Mouse (Mus musculus): ENCODE measurements around the gene Tfe3. TPM values are rescaled to one million over a fixed set of nuclear protein-coding genes. Genes with fewer than 3 reads are reported as not detected.

The Tfe3 gene
- total RNA-seq, 1 experiment: 32.3 TPM

DNA sequence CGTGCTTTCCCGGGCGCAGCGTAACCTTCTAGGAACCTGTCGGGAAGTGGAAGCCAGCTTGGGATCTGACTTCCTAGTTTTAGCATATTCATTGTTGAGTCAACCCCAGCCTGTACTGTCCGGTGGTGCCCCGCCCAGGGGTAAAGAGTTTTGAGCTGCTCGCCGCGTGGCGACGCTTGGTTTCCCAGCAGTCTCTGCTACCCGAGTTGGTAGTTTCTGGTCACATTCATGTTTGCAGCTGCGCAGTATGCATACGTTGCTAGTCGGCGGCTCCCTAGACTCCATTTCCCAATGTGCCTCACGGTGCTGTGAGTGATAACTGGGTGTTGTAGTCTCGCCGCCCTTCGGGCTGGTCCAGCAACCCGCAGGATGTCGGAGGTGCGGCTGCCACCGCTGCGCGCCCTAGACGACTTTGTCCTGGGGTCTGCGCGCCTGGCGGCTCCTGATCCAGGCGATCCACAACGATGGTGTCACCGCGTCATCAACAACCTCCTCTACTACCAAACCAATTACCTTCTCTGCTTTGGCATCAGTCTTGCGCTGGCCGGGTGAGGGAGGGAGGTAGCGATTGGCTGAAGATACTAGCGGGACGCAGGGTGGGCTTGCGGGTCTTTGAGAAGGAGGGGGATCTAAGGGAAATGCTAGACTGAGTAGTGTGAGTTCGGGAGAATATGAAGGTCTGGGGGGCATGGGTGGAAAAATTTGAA, 34.0 kb upstream of the Tfe3 start, which contains the start of gene Praf2:
Gene Praf2 (plus strand): TSS at position 225 of the 707 bp plus-strand sequence.
- DNase-seq (ENCODE audit: low read depth, low spot score): peak; percentile 69
- peak within 1 kb of the TSS; percentile 53 for H3K27ac ChIP-seq (ENCODE audit: insufficient read depth, low read depth, low read length, poor library complexity, severe bottlenecking)
- TF ChIP-seq MAFK (IDR thresholded peaks at IDR 0.05; ENCODE audit: insufficient read depth, low read depth, low read length) (no peak), HCFC1 (IDR thresholded peaks at IDR 0.05; ENCODE audit: borderline replicate concordance, insufficient read depth, low read length) (peak; percentile 88)
- H3K9me3 ChIP-seq (ENCODE audit: control insufficient read depth, insufficient read depth, low read depth, low read length): no peaks in the 10 kb centered on the region
- in situ Hi-C loops (cut with MboI; ENCODE audit: low sequenced_read_pairs in 2 of 2, unreplicated experiment in 2 of 2): no loop called here
- peak within 1 kb of the TSS; percentile 82 for H3K9ac ChIP-seq (ENCODE audit: insufficient read depth, low read depth, low read length, poor library complexity, severe bottlenecking)
- H3K36me3 ChIP-seq (ENCODE audit: control insufficient read depth, insufficient read depth, low read length, poor library complexity, severe bottlenecking): peaks cover 26% of the 10 kb centered on the region
- peak within 1 kb of the TSS; percentile 72 to 81 for H3K4me3 ChIP-seq (ENCODE audit: insufficient read depth in 1 of 2, low read depth in 1 of 2, low read length in 2 of 2, poor library complexity in 1 of 2, severe bottlenecking in 1 of 2)
- peaks cover 0 to 10% of the 10 kb centered on the region in 2 experiments; a peak in 1 of 4 replicates for H3K4me1 ChIP-seq (ENCODE audit: control insufficient read depth in 2 of 2, insufficient read depth in 2 of 2, low read length in 2 of 2, poor library complexity in 1 of 2)

DNA sequence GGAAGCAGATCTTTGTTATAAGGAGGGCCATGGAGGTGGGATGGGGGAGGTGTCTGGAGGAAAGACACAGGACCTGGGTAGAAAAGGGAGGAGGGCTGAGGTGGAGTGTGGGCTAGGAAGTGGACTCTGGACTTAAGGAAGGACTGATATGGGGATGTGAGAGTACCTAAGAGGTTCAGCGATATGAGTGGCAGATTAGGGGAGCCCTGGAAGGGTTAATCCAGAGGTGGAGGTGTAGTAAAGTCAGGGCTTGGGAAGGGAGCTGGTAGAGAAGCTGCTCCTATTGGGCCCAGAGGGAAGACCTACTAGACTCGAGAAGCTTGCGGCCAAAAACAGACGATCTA, 33.5 kb upstream of the Tfe3 start:
- peaks cover 25% of the 10 kb centered on the region for H3K36me3 ChIP-seq (ENCODE audit: control insufficient read depth, insufficient read depth, low read length, poor library complexity, severe bottlenecking)
- TF ChIP-seq CHD2 (IDR thresholded peaks at IDR 0.05; ENCODE audit: low read depth, low read length) (no peak), ZC3H11A (IDR thresholded peaks at IDR 0.05; ENCODE audit: borderline replicate concordance, low read depth, low read length) (no peak)
- peak overlapping the region; percentile 72 to 81 for H3K4me3 ChIP-seq (ENCODE audit: insufficient read depth in 1 of 2, low read depth in 1 of 2, low read length in 2 of 2, poor library complexity in 1 of 2, severe bottlenecking in 1 of 2)
- no peaks in the 10 kb centered on the region for H3K9me3 ChIP-seq (ENCODE audit: control insufficient read depth, insufficient read depth, low read depth, low read length)
- no peak for DNase-seq (ENCODE audit: low read depth, low spot score)
- in situ Hi-C loops (cut with MboI; ENCODE audit: low sequenced_read_pairs in 2 of 2, unreplicated experiment in 2 of 2): no loop called here
- peak overlapping the region; percentile 41; the same call in 1 of the 2 replicates for H3K27ac ChIP-seq (ENCODE audit: insufficient read depth, low read depth, low read length, poor library complexity, severe bottlenecking)
- peaks cover 0 to 10% of the 10 kb centered on the region in 2 experiments; a peak in 1 of 4 replicates for H3K4me1 ChIP-seq (ENCODE audit: control insufficient read depth in 2 of 2, insufficient read depth in 2 of 2, low read length in 2 of 2, poor library complexity in 1 of 2)
- H3K9ac ChIP-seq (ENCODE audit: insufficient read depth, low read depth, low read length, poor library complexity, severe bottlenecking): peak overlapping the region; percentile 82

DNA sequence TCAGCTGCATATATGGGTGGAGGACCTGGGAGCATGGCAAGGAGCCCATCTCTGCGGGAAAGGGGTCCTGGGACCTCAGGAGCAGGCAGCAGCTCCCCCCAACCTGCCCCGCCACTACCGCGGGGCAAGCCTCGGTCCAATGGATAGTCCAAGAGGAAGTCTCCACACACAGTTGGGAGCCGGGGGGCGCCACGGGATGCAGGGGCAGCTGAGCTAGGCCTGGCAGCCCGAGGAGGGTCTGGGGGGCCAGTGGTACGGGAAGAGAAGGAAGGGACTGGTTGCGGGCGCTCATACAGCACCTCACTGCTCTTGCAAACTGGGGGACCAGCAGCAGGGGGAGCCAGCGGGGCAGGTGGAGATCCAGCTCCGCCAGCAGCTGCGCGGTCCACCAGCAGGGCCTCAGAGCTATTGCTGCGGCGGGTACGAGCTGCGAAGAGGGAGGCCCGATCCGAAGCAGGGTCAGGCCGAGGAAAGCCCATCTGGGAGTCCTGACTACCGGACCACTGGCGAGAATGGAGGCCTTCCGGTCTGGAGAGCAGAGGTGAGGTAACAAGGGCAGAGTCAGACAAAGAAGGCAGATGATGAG, 28.7 kb upstream of the Tfe3 start:
- peak overlapping the region; percentile 44 to 49; a peak in 3 of 4 replicates for H3K4me3 ChIP-seq (ENCODE audit: insufficient read depth in 1 of 2, low read depth in 1 of 2, low read length in 2 of 2, poor library complexity in 1 of 2, severe bottlenecking in 1 of 2)
- H3K4me1 ChIP-seq (ENCODE audit: control insufficient read depth in 2 of 2, insufficient read depth in 2 of 2, low read length in 2 of 2, poor library complexity in 1 of 2): peaks cover 0 to 14% of the 10 kb centered on the region in 2 experiments; a peak in 1 of 4 replicates
- H3K9me3 ChIP-seq (ENCODE audit: control insufficient read depth, insufficient read depth, low read depth, low read length): no peaks in the 10 kb centered on the region
- DNase-seq (ENCODE audit: low read depth, low spot score): no peak
- no peak for TF ChIP-seq HCFC1 (IDR thresholded peaks at IDR 0.05; ENCODE audit: borderline replicate concordance, insufficient read depth, low read length)
- no peak for TF ChIP-seq CHD2 (IDR thresholded peaks at IDR 0.05; ENCODE audit: low read depth, low read length)
- TF ChIP-seq ZC3H11A (IDR thresholded peaks at IDR 0.05; ENCODE audit: borderline replicate concordance, low read depth, low read length): no peak
- TF ChIP-seq MAFK (IDR thresholded peaks at IDR 0.05; ENCODE audit: insufficient read depth, low read depth, low read length): no peak
- TF ChIP-seq ZNF384 (IDR thresholded peaks at IDR 0.05; ENCODE audit: low read depth, low read length): no peak
- no peak overlapping the region for H3K27ac ChIP-seq (ENCODE audit: insufficient read depth, low read depth, low read length, poor library complexity, severe bottlenecking)
- in situ Hi-C loops (cut with MboI; ENCODE audit: low sequenced_read_pairs in 2 of 2, unreplicated experiment in 2 of 2): no loop called here
- peaks cover 6% of the 10 kb centered on the region; the same call in 1 of the 2 replicates for H3K36me3 ChIP-seq (ENCODE audit: control insufficient read depth, insufficient read depth, low read length, poor library complexity, severe bottlenecking)
- H3K9ac ChIP-seq (ENCODE audit: insufficient read depth, low read depth, low read length, poor library complexity, severe bottlenecking): peak overlapping the region; percentile 55; the same call in 1 of the 2 replicates

DNA sequence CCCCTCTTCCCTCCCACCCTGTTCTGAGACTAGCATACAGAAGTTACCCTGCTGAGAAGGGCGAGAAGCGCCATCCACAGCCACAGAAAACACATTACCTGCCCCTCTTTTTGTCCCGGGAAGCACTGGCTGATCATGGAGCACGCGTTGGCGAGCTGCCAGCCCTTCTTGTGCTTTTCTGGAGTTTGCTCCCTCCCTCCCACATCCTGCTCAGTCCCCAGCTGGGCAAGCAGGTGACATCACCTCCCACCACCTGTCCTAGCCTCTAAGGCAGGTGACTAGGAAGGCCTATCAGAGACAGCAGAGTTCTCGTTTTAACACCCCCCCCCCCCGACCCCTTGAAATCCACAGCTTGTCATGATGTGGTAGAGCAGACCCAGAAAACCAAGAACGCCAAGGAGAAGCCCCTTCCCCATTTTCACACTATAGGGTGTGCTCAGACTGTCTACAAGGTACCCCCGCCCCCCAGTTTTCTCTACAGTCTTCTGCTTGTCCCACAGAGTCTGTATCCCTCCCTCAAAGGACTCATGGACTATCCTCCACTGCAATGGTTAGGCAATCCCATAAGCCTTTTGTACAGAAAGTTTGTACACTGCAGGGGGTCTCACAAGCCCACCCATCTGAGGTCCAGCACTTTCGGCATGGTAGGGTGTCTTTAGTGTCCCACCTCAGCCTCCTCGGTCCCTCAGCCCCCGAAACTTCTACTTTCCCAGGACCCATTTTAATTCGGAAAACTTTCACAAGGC, 22.9 kb upstream of the Tfe3 start:
- no peak for DNase-seq (ENCODE audit: low read depth, low spot score)
- TF ChIP-seq CHD2 (IDR thresholded peaks at IDR 0.05; ENCODE audit: low read depth, low read length): no peak
- H3K9ac ChIP-seq (ENCODE audit: insufficient read depth, low read depth, low read length, poor library complexity, severe bottlenecking): peak overlapping the region; percentile 33; the same call in 1 of the 2 replicates
- H3K4me3 ChIP-seq (ENCODE audit: insufficient read depth in 1 of 2, low read depth in 1 of 2, low read length in 2 of 2, poor library complexity in 1 of 2, severe bottlenecking in 1 of 2): peak overlapping the region in 1 of 2 experiments; percentile 21; a peak in 1 of 4 replicates
- no peaks in the 10 kb centered on the region for H3K9me3 ChIP-seq (ENCODE audit: control insufficient read depth, insufficient read depth, low read depth, low read length)
- in situ Hi-C loops (cut with MboI; ENCODE audit: low sequenced_read_pairs in 2 of 2, unreplicated experiment in 2 of 2): no loop called here
- peaks cover 6% of the 10 kb centered on the region; the same call in 1 of the 2 replicates for H3K36me3 ChIP-seq (ENCODE audit: control insufficient read depth, insufficient read depth, low read length, poor library complexity, severe bottlenecking)
- peaks cover 0 to 22% of the 10 kb centered on the region in 2 experiments; a peak in 2 of 4 replicates for H3K4me1 ChIP-seq (ENCODE audit: control insufficient read depth in 2 of 2, insufficient read depth in 2 of 2, low read length in 2 of 2, poor library complexity in 1 of 2)
- H3K27ac ChIP-seq (ENCODE audit: insufficient read depth, low read depth, low read length, poor library complexity, severe bottlenecking): peak overlapping the region; percentile 63; the same call in 1 of the 2 replicates
